9 mouse cellular contexts compared by ENCODE assay signal in the genomic region with DNA sequence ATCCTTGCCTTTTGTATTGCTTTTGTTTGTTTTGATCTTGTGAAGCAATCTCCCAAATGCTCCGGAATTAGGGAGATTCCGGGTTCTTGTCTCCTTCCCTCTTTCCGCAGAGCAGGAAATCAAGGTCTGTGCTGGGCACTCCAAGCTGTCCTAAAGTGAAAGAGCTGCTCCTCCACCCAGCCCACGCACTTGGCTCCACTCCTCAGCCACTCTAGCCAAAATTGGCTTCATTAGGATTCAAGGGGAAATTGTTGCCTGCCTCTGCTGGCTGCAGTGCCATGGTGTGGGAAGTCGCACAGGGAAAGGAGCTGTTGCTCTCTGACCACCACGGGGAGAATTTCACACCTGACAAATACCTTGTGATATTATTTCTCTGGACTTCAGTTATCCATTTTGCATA.
DNase-seq lines count a peak whose midpoint lies in the region; ATAC-seq lines count a peak whose summit lies in the region.
"Had no signal": no experiment of that assay in that cellular context is flagged by ENCODE, and none has a peak within 500 bp of the region (broad histone marks: within the 10 kb centered on the region; RNA-seq: fewer than 3 reads in every experiment).

No protein-coding gene starts in this region.

- H3K36me3 ChIP-seq in midbrain, embryonic 14.5 days (ENCODE audit: control insufficient read depth, insufficient read depth, low read length): peaks cover 11% of the 10 kb centered on the region
- no peaks in the 10 kb centered on the region for H3K36me3 ChIP-seq in midbrain, embryonic 10.5 days
- peaks cover 8% of the 10 kb centered on the region; the same call in 1 of the 2 replicates for H3K36me3 ChIP-seq in neural tube, embryonic 15.5 days

- ATAC-seq in midbrain, embryonic 14.5 days (ENCODE audit: low FRiP score, low TSS enrichment): no peak
- ATAC-seq in frontal cortex, adult (ENCODE audit: low TSS enrichment): peak; percentile 96
- peak; percentile 55; the same call in 1 of the 2 replicates for ATAC-seq in neural tube, embryonic 15.5 days (ENCODE audit: low FRiP score)
- no peak for ATAC-seq in megakaryocyte-erythroid progenitor cell, adult 5-6 weeks (replicated peaks; ENCODE audit: low FRiP score, low TSS enrichment, poor library complexity, severe bottlenecking)

- H3K27ac ChIP-seq in midbrain, embryonic 14.5 days (replicated peaks; ENCODE audit: low read depth, low read length): no peak overlapping the region
- H3K27ac ChIP-seq in midbrain, embryonic 10.5 days (replicated peaks): no peak overlapping the region
- no peak overlapping the region for H3K27ac ChIP-seq in neural tube, embryonic 15.5 days (replicated peaks)

- WGBS in midbrain, embryonic 14.5 days: 66% methylated on average over 6 of the region's 6 CpGs
- WGBS in midbrain, embryonic 10.5 days: 62% methylated on average over 6 of the region's 6 CpGs
- 69% methylated on average over 6 of the region's 6 CpGs for WGBS in neural tube, embryonic 15.5 days

- DNase-seq in midbrain, embryonic 14.5 days: peak; percentile 29
- no peak for DNase-seq in midbrain, embryonic 10.5 days (ENCODE audit: low spot score)
- DNase-seq in layer of hippocampus, adult 9-11 months: peak; percentile 69
- no peak for DNase-seq in kidney, adult 18-20 months
- DNase-seq: lung, embryonic 14.5 days had no signal

- 0 out of 2 replicates have a peak, but pooled peaks cover 2% of the 10 kb centered on the region for H3K4me1 ChIP-seq in midbrain, embryonic 14.5 days (ENCODE audit: control insufficient read depth, insufficient read depth, low read length)
- H3K4me1 ChIP-seq in midbrain, embryonic 10.5 days: peaks cover 20% of the 10 kb centered on the region
- H3K4me1 ChIP-seq in neural tube, embryonic 15.5 days: no peaks in the 10 kb centered on the region; the same call in 1 of the 2 replicates

- H3K9me3 ChIP-seq in midbrain, embryonic 14.5 days (ENCODE audit: control insufficient read depth, low read length): no peaks in the 10 kb centered on the region
- H3K9me3 ChIP-seq in midbrain, embryonic 10.5 days (replicated peaks): no peaks in the 10 kb centered on the region
- H3K9me3 ChIP-seq in neural tube, embryonic 15.5 days (replicated peaks): no peaks in the 10 kb centered on the region

- no peak overlapping the region for H3K4me2 ChIP-seq in midbrain, embryonic 14.5 days (ENCODE audit: low read length)
- H3K4me2 ChIP-seq in neural tube, embryonic 15.5 days: no peak overlapping the region
- H3K4me2 ChIP-seq: lung, embryonic 14.5 days had no signal

- no peaks in the 10 kb centered on the region for H3K27me3 ChIP-seq in midbrain, embryonic 14.5 days (ENCODE audit: control insufficient read depth, insufficient read depth, low read length)
- H3K27me3 ChIP-seq in midbrain, embryonic 10.5 days (ENCODE audit: low read depth, poor library complexity, severe bottlenecking): no peaks in the 10 kb centered on the region
- H3K27me3 ChIP-seq in neural tube, embryonic 15.5 days (replicated peaks): no peaks in the 10 kb centered on the region

- H3K4me3 ChIP-seq in midbrain, embryonic 14.5 days (replicated peaks; ENCODE audit: low read depth, low read length): no peak overlapping the region
- H3K4me3 ChIP-seq in midbrain, embryonic 10.5 days: no peak overlapping the region
- H3K4me3 ChIP-seq in neural tube, embryonic 15.5 days (replicated peaks): no peak overlapping the region
- H3K4me3 ChIP-seq: erythroblast, embryonic 14.5 days had no signal

- no peak overlapping the region for H3K9ac ChIP-seq in midbrain, embryonic 14.5 days (replicated peaks; ENCODE audit: low read length)
- H3K9ac ChIP-seq in neural tube, embryonic 15.5 days (replicated peaks): no peak overlapping the region
- H3K9ac ChIP-seq: lung, embryonic 14.5 days had no signal

Comparison
In these comparisons a context has a peak if more than half of its experiments do, and no peak if none do; other contexts are left out.
1. DNase-seq: peak in midbrain, embryonic 14.5 days (single experiment) and layer of hippocampus, adult 9-11 months (single experiment); none in midbrain, embryonic 10.5 days (single experiment) and kidney, adult 18-20 months (single experiment).
2. ATAC-seq: peak in frontal cortex, adult (single experiment) and neural tube, embryonic 15.5 days (single experiment); none in midbrain, embryonic 14.5 days (single experiment) and megakaryocyte-erythroid progenitor cell, adult 5-6 weeks (single experiment).